Mouse (Mus musculus) hindbrain, embryonic 13.5 days (tissue): ENCODE results near the gene Zfp574. TPM values are rescaled to one million over a fixed set of nuclear protein-coding genes. Genes with fewer than 3 reads are reported as not detected.
"Not testable (repeated sequence)": the region's sequence is repeated elsewhere in the genome, so short reads cannot be mapped to it uniquely, and the experiment has no call there.

Experiments
- ATAC-seq: fragments of 200-750 bp; cut with Nextera tagmentation; 2 replicates; pipeline ENCODE4 v1.8.0; 2017; ENCODE audit warnings: moderate TSS enrichment; ENCODE audit not compliant: low FRiP score
- H3K27ac ChIP-seq: fragments of 300-500 bp; sonication (generic); 2 replicates; pipeline ENCODE4 v1.5.1; 2015; ENCODE audit warnings: inconsistent platforms, mild to moderate bottlenecking, moderate library complexity
- H3K27me3 ChIP-seq: fragments of 300-500 bp; sonication (generic); 2 replicates; pipeline ENCODE4 v1.6.1; 2015; ENCODE audit warnings: mild to moderate bottlenecking, inconsistent platforms
- H3K36me3 ChIP-seq: fragments of 300-500 bp; sonication (generic); 2 replicates; pipeline ENCODE4 v1.6.1; 2015; ENCODE audit warnings: mild to moderate bottlenecking, inconsistent platforms
- H3K4me1 ChIP-seq: fragments of 300-500 bp; sonication (generic); replicated peaks from 2 replicates; pipeline ENCODE4 v1.6.1; 2015; ENCODE audit warnings: inconsistent platforms
- H3K4me2 ChIP-seq: fragments of 300-500 bp; sonication (generic); 2 replicates; pipeline ENCODE4 v1.6.1; 2015; ENCODE audit warnings: inconsistent platforms, mild to moderate bottlenecking, moderate library complexity
- H3K4me3 ChIP-seq: fragments of 300-500 bp; sonication (generic); 2 replicates; pipeline ENCODE4 v1.5.1; 2015; ENCODE audit warnings: mild to moderate bottlenecking, inconsistent platforms
- H3K9ac ChIP-seq: fragments of 300-500 bp; sonication (generic); 2 replicates; pipeline ENCODE4 v1.6.1; 2015; ENCODE audit warnings: mild to moderate bottlenecking, inconsistent platforms
- H3K9me3 ChIP-seq: fragments of 300-500 bp; sonication (generic); 2 replicates; pipeline ENCODE4 v1.6.1; 2016; ENCODE audit warnings: inconsistent platforms
- WGBS: fragments of 180-500 bp; shearing (Covaris S2); methylation state at CpG from one replicate; pipeline ENCODE4 v1.1.7; 2015; 5-methylcytosine and 5-hydroxymethylcytosine counted together
- polyA plus RNA-seq: library from polyadenylated mRNA; unstranded; fragments of >200 nt; fragmentation: Nextera tagmentation; extraction: Ambion mirVana; gene quantifications from 2 replicates; pipeline ENCODE4 v1.2.1, GENCODE M21; 2015

Zfp574 gene
- 33.8 and 34.0 TPM in 2 replicates for polyA plus RNA-seq

- WGBS: under 1% methylated on average over 27 of the region's 28 CpGs
- no peaks in the 10 kb centered on the region for H3K9me3 ChIP-seq
- peaks cover 14% of the 10 kb centered on the region for H3K36me3 ChIP-seq
- peak within 1 kb of the TSS; percentile 92 for H3K4me3 ChIP-seq
- peak within 1 kb of the TSS; percentile 99 for H3K9ac ChIP-seq
- ATAC-seq: no peak
- no peaks in the 10 kb centered on the region for H3K27me3 ChIP-seq
- peaks cover 61% of the 10 kb centered on the region for H3K4me1 ChIP-seq
- peak within 1 kb of the TSS; percentile 96 for H3K27ac ChIP-seq
- H3K4me2 ChIP-seq: peak within 1 kb of the TSS; percentile 94
These were observed at the start of gene Zfp574, which contains the start of gene Grik5 for GRCm38 (mm10) chr7:25071979-25072715. TSS of gene Zfp574 (plus strand) at chr7:25072567. TSS of gene Grik5 (minus strand) at chr7:25072346.

- H3K27me3 ChIP-seq: no peaks in the 10 kb centered on the region
- no peak for ATAC-seq
- no peak overlapping the region for H3K4me3 ChIP-seq
- no peak overlapping the region for H3K9ac ChIP-seq
- no peak overlapping the region for H3K4me2 ChIP-seq
- H3K36me3 ChIP-seq: peaks cover 76% of the 10 kb centered on the region
- H3K4me1 ChIP-seq: peaks cover 7% of the 10 kb centered on the region
- no peak overlapping the region for H3K27ac ChIP-seq
- no peaks in the 10 kb centered on the region for H3K9me3 ChIP-seq
- WGBS: 66% methylated on average over 10 of the region's 10 CpGs
These were observed 46.4 kb upstream of the Zfp574 start for GRCm38 (mm10) chr7:25025855-25026439.

GRCm38 (mm10) chr7:25026452-25026851 lies 45.9 kb upstream of the Zfp574 start:
- Histone ChIP-seq H3K36me3 (peaks cover 76% of the 10 kb centered on the region), H3K9me3 (no peaks in the 10 kb centered on the region), H3K4me2 (no peak overlapping the region), H3K27me3 (no peaks in the 10 kb centered on the region), H3K9ac (no peak overlapping the region), H3K4me1 (peaks cover 7% of the 10 kb centered on the region), H3K4me3 (no peak overlapping the region), H3K27ac (no peak overlapping the region)
- ATAC-seq: no peak
- WGBS: 67% methylated on average over 7 of the region's 7 CpGs

- Histone ChIP-seq H3K27ac (peak overlapping the region; percentile 70), H3K36me3 (peaks cover 66% of the 10 kb centered on the region), H3K4me1 (peaks cover 7% of the 10 kb centered on the region), H3K9me3 (no peaks in the 10 kb centered on the region), H3K27me3 (no peaks in the 10 kb centered on the region), H3K9ac (peak overlapping the region; percentile 14; the same call in 1 of the 2 replicates), H3K4me3 (no peak overlapping the region), H3K4me2 (no peak overlapping the region)
- WGBS: 36% methylated on average over 5 of the region's 5 CpGs
- peak; percentile 25; the same call in 1 of the 2 replicates for ATAC-seq
These were observed 42.2 kb upstream of the Zfp574 start for GRCm38 (mm10) chr7:25030032-25030753.

- 70% methylated on average over 3 of the region's 3 CpGs for WGBS
- H3K9me3 ChIP-seq: no peaks in the 10 kb centered on the region
- H3K4me2 ChIP-seq: no peak overlapping the region
- H3K36me3 ChIP-seq: peaks cover 68% of the 10 kb centered on the region
- H3K27me3 ChIP-seq: no peaks in the 10 kb centered on the region
- no peak for ATAC-seq
- peaks cover 7% of the 10 kb centered on the region for H3K4me1 ChIP-seq
- H3K4me3 ChIP-seq: no peak overlapping the region
- no peak overlapping the region for H3K9ac ChIP-seq
- no peak overlapping the region for H3K27ac ChIP-seq
These were observed 40.8 kb upstream of the Zfp574 start for GRCm38 (mm10) chr7:25031528-25031927.

- Histone ChIP-seq H3K4me1 (peaks cover 7% of the 10 kb centered on the region), H3K4me2 (no peak overlapping the region), H3K9ac (no peak overlapping the region), H3K4me3 (no peak overlapping the region), H3K27ac (no peak overlapping the region), H3K36me3 (peaks cover 77% of the 10 kb centered on the region), H3K27me3 (no peaks in the 10 kb centered on the region), H3K9me3 (no peaks in the 10 kb centered on the region)
- ATAC-seq: no peak
- 96% methylated on average over 4 of the region's 4 CpGs for WGBS
These were observed 37.6 kb upstream of the Zfp574 start for GRCm38 (mm10) chr7:25034796-25035195.

- WGBS: 57% methylated on average over 7 of the region's 7 CpGs
- H3K4me1 ChIP-seq: no peaks in the 10 kb centered on the region
- no peak overlapping the region for H3K9ac ChIP-seq
- no peaks in the 10 kb centered on the region for H3K9me3 ChIP-seq
- no peak overlapping the region for H3K4me3 ChIP-seq
- no peak overlapping the region for H3K4me2 ChIP-seq
- H3K27me3 ChIP-seq: no peaks in the 10 kb centered on the region
- H3K27ac ChIP-seq: no peak overlapping the region
- no peak for ATAC-seq
- peaks cover 85% of the 10 kb centered on the region for H3K36me3 ChIP-seq
These were observed 36.5 kb upstream of the Zfp574 start for GRCm38 (mm10) chr7:25035916-25036315.

GRCm38 (mm10) chr7:25041921-25042320 lies 30.4 kb upstream of the Zfp574 start:
- Histone ChIP-seq H3K36me3 (peaks cover 98% of the 10 kb centered on the region), H3K27ac (no peak overlapping the region), H3K4me1 (no peaks in the 10 kb centered on the region), H3K9me3 (no peaks in the 10 kb centered on the region), H3K4me3 (no peak overlapping the region), H3K9ac (no peak overlapping the region), H3K27me3 (no peaks in the 10 kb centered on the region), H3K4me2 (no peak overlapping the region)
- 88% methylated on average over 12 of the region's 12 CpGs for WGBS
- no peak for ATAC-seq

- not testable (repeated sequence) for H3K4me2 ChIP-seq, H3K9me3 ChIP-seq, ATAC-seq, H3K4me3 ChIP-seq, H3K4me1 ChIP-seq, H3K27me3 ChIP-seq, H3K9ac ChIP-seq, H3K27ac ChIP-seq
- 96% methylated on average over 7 of the region's 7 CpGs for WGBS
- H3K36me3 ChIP-seq: peaks cover 99% of the 10 kb centered on the region
These were observed 27.8 kb upstream of the Zfp574 start for GRCm38 (mm10) chr7:25044599-25044998.

GRCm38 (mm10) chr7:25047363-25047762 lies 25.0 kb upstream of the Zfp574 start:
- no peak for ATAC-seq
- H3K27ac ChIP-seq: no peak overlapping the region
- H3K27me3 ChIP-seq: no peaks in the 10 kb centered on the region
- no peaks in the 10 kb centered on the region for H3K4me1 ChIP-seq
- H3K9me3 ChIP-seq: no peaks in the 10 kb centered on the region
- no peak overlapping the region for H3K4me3 ChIP-seq
- H3K36me3 ChIP-seq: peaks cover 95% of the 10 kb centered on the region
- WGBS: 90% methylated on average over 8 of the region's 8 CpGs
- no peak overlapping the region for H3K4me2 ChIP-seq
- no peak overlapping the region for H3K9ac ChIP-seq

- no peaks in the 10 kb centered on the region for H3K4me1 ChIP-seq
- H3K9ac ChIP-seq: no peak overlapping the region
- no peaks in the 10 kb centered on the region for H3K9me3 ChIP-seq
- H3K27ac ChIP-seq: no peak overlapping the region
- no peaks in the 10 kb centered on the region for H3K27me3 ChIP-seq
- peaks cover 93% of the 10 kb centered on the region for H3K36me3 ChIP-seq
- no peak for ATAC-seq
- WGBS: 80% methylated on average over 16 of the region's 16 CpGs
- no peak overlapping the region for H3K4me3 ChIP-seq
- no peak overlapping the region for H3K4me2 ChIP-seq
These were observed 23.0 kb upstream of the Zfp574 start for GRCm38 (mm10) chr7:25049295-25049930.

GRCm38 (mm10) chr7:25052587-25052986 lies 19.8 kb upstream of the Zfp574 start:
- Histone ChIP-seq H3K36me3 (peaks cover 94% of the 10 kb centered on the region), H3K4me1 (no peaks in the 10 kb centered on the region), H3K9ac (no peak overlapping the region), H3K9me3 (no peaks in the 10 kb centered on the region), H3K27me3 (no peaks in the 10 kb centered on the region), H3K27ac (no peak overlapping the region), H3K4me2 (no peak overlapping the region), H3K4me3 (no peak overlapping the region)
- ATAC-seq: no peak
- WGBS: 97% methylated on average over 3 of the region's 3 CpGs
